Mouse (Mus musculus) erythroblast, embryonic 14.5 days (primary cell): ENCODE measurements around the gene Mtx1.

ENCODE experiments used
- GATA1 ChIP-seq: IDR thresholded peaks from 2 replicates; pipeline ENCODE4 v1.6.1; 2012; ENCODE audit warnings: low read length, inconsistent platforms, mixed read lengths
- TAL1 ChIP-seq: IDR thresholded peaks from 3 replicates; pipeline ENCODE4 v1.6.1; 2012; ENCODE audit warnings: low read length, inconsistent platforms, mixed read lengths

DNA sequence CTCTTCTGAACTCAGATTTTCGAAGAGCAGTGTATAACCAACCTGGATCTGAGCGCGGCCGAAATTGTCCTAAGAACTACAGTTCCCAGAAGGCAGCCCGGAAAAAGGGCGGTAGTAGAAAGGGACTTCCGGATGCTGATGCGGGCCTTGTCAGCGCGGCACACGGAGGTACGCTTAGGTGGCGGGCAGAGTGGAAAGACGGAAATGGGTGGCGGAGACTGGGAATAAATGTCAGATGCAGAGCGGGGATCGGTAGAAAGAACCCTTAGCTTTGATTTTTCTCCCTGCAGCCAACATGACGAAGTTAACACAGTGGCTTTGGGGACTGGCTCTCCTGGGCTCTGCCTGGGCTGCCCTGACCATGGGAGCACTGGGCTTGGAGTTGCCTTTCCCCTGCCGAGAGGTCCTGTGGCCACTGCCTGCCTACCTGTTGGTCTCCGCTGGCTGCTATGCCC lies 39.6 kb upstream of the Mtx1 start:
- TF ChIP-seq GATA1 (no peak), TAL1 (no peak)
